Mouse (Mus musculus) brain, embryonic 14.5 days (tissue): Measurements from ENCODE around the gene 1700025G04Rik.

Source experiments
- CTCF ChIP-seq: fragments of 200-500 bp; IDR thresholded peaks from 2 replicates; pipeline ENCODE4 v1.5.1; 2012; ENCODE audit warnings: inconsistent platforms, mild to moderate bottlenecking, moderate library complexity, borderline replicate concordance; ENCODE audit not compliant: insufficient read depth, insufficient read length; ENCODE audit errors: extremely low read depth
- POLR2A ChIP-seq: fragments of 200-500 bp; IDR thresholded peaks from 2 replicates; pipeline ENCODE4 v1.6.1; 2012; ENCODE audit warnings: mild to moderate bottlenecking, inconsistent platforms, borderline replicate concordance; ENCODE audit not compliant: poor library complexity, insufficient read depth, insufficient read length, severe bottlenecking; ENCODE audit errors: extremely low read depth

DNA sequence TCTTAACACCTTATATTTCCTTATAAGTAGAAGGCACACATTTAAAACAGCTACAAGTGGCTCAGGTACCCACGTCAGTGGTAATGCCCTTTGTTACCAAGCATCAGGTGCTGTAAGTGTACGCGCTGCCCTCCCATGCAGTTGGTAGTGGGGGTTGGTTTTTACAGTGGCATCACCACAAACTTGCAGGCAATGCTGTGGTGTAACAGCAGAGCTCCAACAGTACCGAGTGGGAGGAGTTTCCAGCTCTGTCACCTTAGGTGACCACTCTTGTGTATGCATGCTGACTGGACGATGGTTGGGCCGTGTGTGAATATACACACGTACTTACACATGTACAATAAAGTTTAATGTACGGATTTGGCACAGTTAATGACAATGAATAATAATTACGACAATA lies 175.4 kb downstream of the 1700025G04Rik start:
- TF ChIP-seq POLR2A (no peak), CTCF (no peak)
